Mouse (Mus musculus) liver, postnatal 0 days (tissue): ENCODE measurements around the gene Dnah8.

Experiments
- CTCF ChIP-seq: sonication (generic); IDR thresholded peaks from 2 replicates; pipeline ENCODE4 v1.5.1; 2016; ENCODE audit warnings: antibody characterized with exemption, low read depth
- EP300 ChIP-seq: IDR thresholded peaks from 2 replicates; pipeline ENCODE4 v1.6.1; 2016; ENCODE audit warnings: antibody characterized with exemption, low read depth, mild to moderate bottlenecking

DNA sequence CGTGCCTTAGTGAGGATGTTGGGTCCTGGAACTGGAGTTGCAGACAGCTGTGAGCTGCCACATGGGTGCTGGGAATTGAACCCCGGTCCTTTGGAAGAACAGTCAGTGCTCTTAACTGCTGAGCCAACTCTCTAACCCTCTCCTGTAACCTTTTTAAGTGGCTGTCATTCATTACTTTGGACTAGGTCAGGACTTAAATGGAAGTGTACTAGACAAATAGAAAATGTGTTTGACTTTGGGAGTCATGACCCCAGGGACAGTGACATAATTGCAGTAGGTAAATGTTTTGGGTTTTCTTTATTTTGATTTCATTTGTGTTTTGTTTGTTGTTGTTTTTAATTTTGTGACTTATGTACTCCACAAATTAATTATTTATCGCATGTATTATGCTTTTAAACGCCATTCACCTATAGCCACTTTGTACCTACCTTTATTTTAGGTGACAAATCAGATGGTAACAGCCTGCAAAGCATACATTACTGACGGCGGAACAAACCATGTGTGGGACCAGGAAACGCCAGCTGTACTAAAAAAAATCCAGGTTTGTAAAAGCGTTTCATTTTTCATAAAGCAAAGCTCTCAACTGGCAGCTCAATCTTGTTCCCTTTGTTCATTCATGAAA is 33.5 kb downstream of the Dnah8 start:
- no peak for TF ChIP-seq EP300
- TF ChIP-seq CTCF: no peak
